Mouse (Mus musculus): ENCODE data around the gene Lyrm2.

DNA sequence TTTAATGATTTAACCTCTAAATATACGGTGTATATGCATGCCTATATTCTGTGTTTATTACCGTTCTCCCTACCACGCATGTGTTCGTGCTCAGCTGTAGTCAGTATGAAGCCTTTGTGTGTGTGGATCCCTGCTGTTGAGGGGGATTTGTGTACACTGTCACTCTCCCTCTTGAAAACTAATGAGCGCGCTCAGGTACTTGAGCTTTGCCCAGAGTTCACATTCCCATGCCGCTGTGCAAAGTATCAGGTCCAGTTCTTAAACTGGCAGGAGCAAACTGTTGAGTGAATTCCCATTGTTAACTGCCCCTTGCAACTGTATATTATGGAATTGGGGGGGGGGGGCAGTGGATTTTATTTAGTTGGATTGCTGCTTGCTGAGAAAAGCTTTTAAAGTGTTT lies 32.6 kb upstream of the Lyrm2 start:
- TF ChIP-seq CTCF (conservative IDR thresholded peaks at IDR 0.05 in 1 of 2, IDR thresholded peaks at IDR 0.05 in 1 of 2; ENCODE audit: low read depth in 2 of 2, low read length in 2 of 2): no peak
- no peak for TF ChIP-seq HCFC1 (IDR thresholded peaks at IDR 0.05; ENCODE audit: low read depth, low read length)
- TF ChIP-seq JUN (IDR thresholded peaks at IDR 0.05; ENCODE audit: insufficient read depth, low read depth, low read length): no peak
- TF ChIP-seq USF1 (IDR thresholded peaks at IDR 0.05; ENCODE audit: low read depth, low read length): no peak
- TF ChIP-seq MAX (IDR thresholded peaks at IDR 0.05; ENCODE audit: low read length): no peak
- no peak for TF ChIP-seq NELFE (IDR thresholded peaks at IDR 0.05; ENCODE audit: low read depth, low read length)

Measured in CH12.LX (cell line).